Mouse (Mus musculus) lung, postnatal 25 days (tissue): Measurements from ENCODE around the gene 4931440F15Rik.
A peak's percentile ranks its signal among the peaks of the same experiment; 100 is the strongest.
"Not testable (repeated sequence)": the region's sequence is repeated elsewhere in the genome, so short reads cannot be mapped to it uniquely, and the experiment has no call there.

ENCODE experiments used
- DNase-seq: peaks from one replicate; pipeline ENCODE4 v3.0.0; 2022; ENCODE audit warnings: low spot score

Gene 4931440F15Rik

GRCm38 (mm10) chr11:29825271-29825718 lies at the start of gene 4931440F15Rik:
Gene 4931440F15Rik, minus strand, starts transcription at chr11:29825668.
- DNase-seq: not testable (repeated sequence)

- DNase-seq: not testable (repeated sequence)
These were observed 49.3 kb upstream of the 4931440F15Rik start for GRCm38 (mm10) chr11:29874781-29875180.

- no peak for DNase-seq
These were observed 44.7 kb upstream of the 4931440F15Rik start for GRCm38 (mm10) chr11:29870174-29870573.

- no peak for DNase-seq
These were observed 38.8 kb upstream of the 4931440F15Rik start for GRCm38 (mm10) chr11:29864269-29864668.

GRCm38 (mm10) chr11:29861750-29862397 lies 36.4 kb upstream of the 4931440F15Rik start:
- peak; percentile 12 for DNase-seq

GRCm38 (mm10) chr11:29861040-29861439 lies 35.6 kb upstream of the 4931440F15Rik start:
- no peak for DNase-seq

GRCm38 (mm10) chr11:29840606-29841227 lies 15.2 kb upstream of the 4931440F15Rik start:
- DNase-seq: no peak

GRCm38 (mm10) chr11:29839781-29840180 lies 14.3 kb upstream of the 4931440F15Rik start:
- peak; percentile 51 for DNase-seq

- DNase-seq: no peak
These were observed 11.6 kb upstream of the 4931440F15Rik start for GRCm38 (mm10) chr11:29837066-29837465.

GRCm38 (mm10) chr11:29827729-29828128 lies 2.3 kb upstream of the 4931440F15Rik start:
- no peak for DNase-seq

GRCm38 (mm10) chr11:29826001-29826400 lies 533 bp upstream of the 4931440F15Rik start:
- peak; percentile 26 for DNase-seq

GRCm38 (mm10) chr11:29824474-29825270 lies 796 bp downstream of the 4931440F15Rik start:
- DNase-seq: peak; percentile 13

GRCm38 (mm10) chr11:29823141-29823540 lies 2.3 kb downstream of the 4931440F15Rik start:
- no peak for DNase-seq

- DNase-seq: no peak
These were observed 9.8 kb downstream of the 4931440F15Rik start for GRCm38 (mm10) chr11:29815670-29816069.

GRCm38 (mm10) chr11:29815261-29815660 lies 10.2 kb downstream of the 4931440F15Rik start:
- no peak for DNase-seq

GRCm38 (mm10) chr11:29813267-29813666 lies 12.2 kb downstream of the 4931440F15Rik start:
- no peak for DNase-seq

GRCm38 (mm10) chr11:29812475-29812874 lies 13.0 kb downstream of the 4931440F15Rik start:
- no peak for DNase-seq

GRCm38 (mm10) chr11:29810324-29810723 lies 15.1 kb downstream of the 4931440F15Rik start:
- DNase-seq: no peak

- no peak for DNase-seq
These were observed 16.4 kb downstream of the 4931440F15Rik start for GRCm38 (mm10) chr11:29808981-29809589.

GRCm38 (mm10) chr11:29808173-29808980 lies 17.1 kb downstream of the 4931440F15Rik start:
- peak; percentile 58 for DNase-seq

- DNase-seq: no peak
These were observed 18.1 kb downstream of the 4931440F15Rik start for GRCm38 (mm10) chr11:29807325-29807724.
